Mouse (Mus musculus): ENCODE measurements around the gene Zfp646.
"Not testable (repeated sequence)": the region's sequence is repeated elsewhere in the genome, so short reads cannot be mapped to it uniquely, and the experiment has no call there.

Zfp646 gene

GRCm38 (mm10) chr7:127876041-127876466 lies at the start of gene Zfp646:
TSS of gene Zfp646 (plus strand) at chr7:127876221.
- peak; percentile 96 for DNase-seq (ENCODE audit: inconsistent ontology term)

GRCm38 (mm10) chr7:127835550-127835949 lies 40.5 kb upstream of the Zfp646 start:
- DNase-seq (ENCODE audit: inconsistent ontology term): no peak

- no peak for DNase-seq (ENCODE audit: inconsistent ontology term)
Observed at GRCm38 (mm10) chr7:127837473-127837872, 38.5 kb upstream of the Zfp646 start.

GRCm38 (mm10) chr7:127837878-127838277 lies 38.1 kb upstream of the Zfp646 start:
- not testable (repeated sequence) for DNase-seq (ENCODE audit: inconsistent ontology term)

GRCm38 (mm10) chr7:127840031-127840430 lies 36.0 kb upstream of the Zfp646 start:
- DNase-seq (ENCODE audit: inconsistent ontology term): not testable (repeated sequence)

- no peak for DNase-seq (ENCODE audit: inconsistent ontology term)
Observed at GRCm38 (mm10) chr7:127840886-127841285, 35.1 kb upstream of the Zfp646 start.

GRCm38 (mm10) chr7:127841340-127842000 lies 34.6 kb upstream of the Zfp646 start:
- peak; percentile 97 for DNase-seq (ENCODE audit: inconsistent ontology term)

GRCm38 (mm10) chr7:127842001-127842718 lies 33.9 kb upstream of the Zfp646 start:
- peak; percentile 79 for DNase-seq (ENCODE audit: inconsistent ontology term)

- no peak for DNase-seq (ENCODE audit: inconsistent ontology term)
Observed at GRCm38 (mm10) chr7:127849973-127850875, 25.8 kb upstream of the Zfp646 start.

GRCm38 (mm10) chr7:127850906-127851305 lies 25.1 kb upstream of the Zfp646 start:
- peak; percentile 12 for DNase-seq (ENCODE audit: inconsistent ontology term)

- DNase-seq (ENCODE audit: inconsistent ontology term): no peak
Observed at GRCm38 (mm10) chr7:127858258-127858657, 17.8 kb upstream of the Zfp646 start.

GRCm38 (mm10) chr7:127866434-127866833 lies 9.6 kb upstream of the Zfp646 start:
- DNase-seq (ENCODE audit: inconsistent ontology term): no peak

- no peak for DNase-seq (ENCODE audit: inconsistent ontology term)
Observed at GRCm38 (mm10) chr7:127867641-127868040, 8.4 kb upstream of the Zfp646 start.

GRCm38 (mm10) chr7:127869149-127869810 lies 6.7 kb upstream of the Zfp646 start:
- DNase-seq (ENCODE audit: inconsistent ontology term): no peak

- DNase-seq (ENCODE audit: inconsistent ontology term): no peak
Observed at GRCm38 (mm10) chr7:127870136-127870821, 5.7 kb upstream of the Zfp646 start.

- DNase-seq (ENCODE audit: inconsistent ontology term): no peak
Observed at GRCm38 (mm10) chr7:127874812-127875626, 1.0 kb upstream of the Zfp646 start.

GRCm38 (mm10) chr7:127875627-127876001 lies 407 bp upstream of the Zfp646 start:
- DNase-seq (ENCODE audit: inconsistent ontology term): peak; percentile 98

GRCm38 (mm10) chr7:127876467-127877348 lies 687 bp downstream of the Zfp646 start, which contains the start of gene Zfp668:
TSS of gene Zfp668 (minus strand) at chr7:127876828.
- DNase-seq (ENCODE audit: inconsistent ontology term): peak; percentile 95

- no peak for DNase-seq (ENCODE audit: inconsistent ontology term)
Observed at GRCm38 (mm10) chr7:127879301-127879700, 3.3 kb downstream of the Zfp646 start.
